Mouse (Mus musculus) C2C12 (cell line): ENCODE results near the gene Arid5b.

Source experiments
- CEBPB ChIP-seq: IDR thresholded peaks from one replicate; pipeline ENCODE4 v1.6.1; 2011; ENCODE audit warnings: low read depth, mild to moderate bottlenecking, control low read depth, moderate library complexity
- CTCF ChIP-seq: IDR thresholded peaks from one replicate; pipeline ENCODE4 v1.5.1; 2011; ENCODE audit not compliant: control insufficient read depth, insufficient read depth, insufficient read length
- MAX ChIP-seq: IDR thresholded peaks from one replicate; pipeline ENCODE4 v1.6.1; 2011; ENCODE audit warnings: mild to moderate bottlenecking, control low read depth

DNA sequence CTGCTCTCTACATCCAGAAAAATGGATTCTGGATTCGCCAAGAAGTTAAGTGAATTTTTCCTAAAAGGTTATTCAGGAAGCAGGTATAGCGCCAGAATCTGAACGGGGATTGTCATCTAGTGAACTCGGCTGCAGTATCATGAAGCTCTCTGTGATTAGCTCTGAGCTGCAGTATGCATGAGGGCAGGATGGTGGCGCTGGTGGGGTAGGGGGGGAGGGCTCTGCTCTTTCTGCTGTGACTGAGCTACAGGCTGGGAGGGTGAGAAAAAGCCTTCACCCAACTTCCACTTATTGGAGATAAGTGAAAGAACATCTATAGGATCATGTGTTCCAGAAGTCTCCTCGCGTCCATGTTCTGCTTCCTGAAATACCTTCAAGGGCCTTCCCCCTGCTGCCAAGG is 207.5 kb downstream of the Arid5b start:
- no peak for TF ChIP-seq CEBPB
- no peak for TF ChIP-seq CTCF
- TF ChIP-seq MAX = no peak
